Mouse (Mus musculus): ENCODE measurements at regions not wholly inside any gene's neighbourhood (a gene's known extent, or its start where the extent isn't known, plus 50 kb on each side); places are given as distances from the start of the nearest gene placed in this dataset.

GRCm38 (mm10) chr2:171628182-171628850 lies 414.9 kb downstream of the Cbln4 start:
- no peak for TF ChIP-seq CTCF (IDR thresholded peaks at IDR 0.05; ENCODE audit: extremely low read depth, insufficient read length, insufficient replicate concordance, low read depth, low read length)
- TF ChIP-seq POLR2A (IDR thresholded peaks at IDR 0.05; ENCODE audit: low read depth, low read length), result no peak
